Mouse (Mus musculus) forebrain, embryonic 11.5 days (tissue): Measurements from ENCODE around the gene Coq2. TPM values are rescaled to one million over a fixed set of nuclear protein-coding genes. Genes with fewer than 3 reads are reported as not detected.

ENCODE experiments used
- ATAC-seq: fragments of 200-750 bp; cut with Nextera tagmentation; replicated peaks from 2 replicates; pipeline ENCODE4 v1.8.0; 2017; ENCODE audit warnings: moderate TSS enrichment; ENCODE audit not compliant: low FRiP score
- DNase-seq: peaks from one replicate; pipeline ENCODE4 v3.0.0-alpha.2; 2017; ENCODE audit warnings: low spot score
- H3K27ac ChIP-seq: fragments of 300-500 bp; sonication (generic); 2 replicates; pipeline ENCODE4 v1.5.1; 2014; ENCODE audit warnings: low read depth, low read length
- H3K27me3 ChIP-seq: fragments of 300-500 bp; sonication (generic); 2 replicates; pipeline ENCODE4 v1.6.1; 2014; ENCODE audit warnings: mild to moderate bottlenecking, low read length, mixed read lengths; ENCODE audit not compliant: control insufficient read depth, insufficient read depth
- H3K36me3 ChIP-seq: fragments of 300-500 bp; sonication (generic); 2 replicates; pipeline ENCODE4 v1.6.1; 2014; ENCODE audit warnings: mild to moderate bottlenecking, low read length, moderate library complexity, mixed read lengths; ENCODE audit not compliant: control insufficient read depth, insufficient read depth
- H3K4me1 ChIP-seq: fragments of 300-500 bp; sonication (generic); replicated peaks from 2 replicates; pipeline ENCODE4 v1.6.1; 2014; ENCODE audit warnings: low read length, mixed read lengths; ENCODE audit not compliant: control insufficient read depth, insufficient read depth
- H3K4me2 ChIP-seq: fragments of 300-500 bp; sonication (generic); 2 replicates; pipeline ENCODE4 v1.6.1; 2014; ENCODE audit warnings: low read depth, mild to moderate bottlenecking, low read length, moderate library complexity, mixed read lengths; ENCODE audit not compliant: severe bottlenecking
- H3K4me3 ChIP-seq: fragments of 300-500 bp; sonication (generic); 2 replicates; pipeline ENCODE4 v1.5.1; 2014; ENCODE audit warnings: low read depth, low read length
- H3K9ac ChIP-seq: fragments of 300-500 bp; sonication (generic); 2 replicates; pipeline ENCODE4 v1.6.1; 2014; ENCODE audit warnings: low read length
- H3K9me3 ChIP-seq: fragments of 300-500 bp; sonication (generic); 2 replicates; pipeline ENCODE4 v1.6.1; 2016; ENCODE audit warnings: low read length, mixed read lengths; ENCODE audit not compliant: control insufficient read depth
- WGBS: fragments of 180-500 bp; shearing (Covaris S2); extraction: QIAGEN DNeasy Blood & Tissue Kit; methylation state at CpG from one replicate; pipeline ENCODE4 v1.1.7; 2014; 5-methylcytosine and 5-hydroxymethylcytosine counted together
- polyA plus RNA-seq: library from polyadenylated mRNA; unstranded; fragments of >200 nt; fragmentation: Nextera tagmentation; extraction: Ambion mirVana; gene quantifications from 2 replicates; pipeline ENCODE4 v1.2.1, GENCODE M21; 2014

Gene Coq2
- polyA plus RNA-seq, 1 experiment from 2014 or later, result 50.8 TPM

GRCm38 (mm10) chr5:100702325-100702724 lies 27.4 kb upstream of the Coq2 start:
- DNase-seq (no peak), ATAC-seq (no peak)
- Histone ChIP-seq H3K9ac (no peak overlapping the region), H3K27ac (no peak overlapping the region), H3K4me3 (no peak overlapping the region), H3K9me3 (no peaks in the 10 kb centered on the region), H3K4me2 (no peak overlapping the region), H3K36me3 (no peaks in the 10 kb centered on the region), H3K27me3 (no peaks in the 10 kb centered on the region), H3K4me1 (no peaks in the 10 kb centered on the region)
- WGBS, result 85% methylated on average over 3 of the region's 3 CpGs

GRCm38 (mm10) chr5:100700861-100701620 lies 26.1 kb upstream of the Coq2 start:
- ATAC-seq, result no peak

GRCm38 (mm10) chr5:100697886-100698285 lies 22.9 kb upstream of the Coq2 start:
- Histone ChIP-seq H3K9me3 (no peaks in the 10 kb centered on the region), H3K27me3 (no peaks in the 10 kb centered on the region), H3K4me1 (no peaks in the 10 kb centered on the region), H3K36me3 (no peaks in the 10 kb centered on the region), H3K4me2 (no peak overlapping the region), H3K27ac (no peak overlapping the region), H3K9ac (no peak overlapping the region), H3K4me3 (no peak overlapping the region)
- ATAC-seq (no peak), DNase-seq (no peak)
- 75% methylated on average over 2 of the region's 2 CpGs for WGBS

More at GRCm38 (mm10) chr5:100700861-100701620, 26.1 kb upstream of the Coq2 start:
- H3K36me3 ChIP-seq, result no peaks in the 10 kb centered on the region
- H3K27ac ChIP-seq, result no peak overlapping the region
- no peaks in the 10 kb centered on the region for H3K9me3 ChIP-seq
- no peaks in the 10 kb centered on the region for H3K4me1 ChIP-seq
- WGBS, result 92% methylated on average over 12 of the region's 13 CpGs
- H3K4me2 ChIP-seq, result no peak overlapping the region
- DNase-seq, result no peak
- H3K27me3 ChIP-seq, result no peaks in the 10 kb centered on the region
- no peak overlapping the region for H3K9ac ChIP-seq
- H3K4me3 ChIP-seq, result no peak overlapping the region

GRCm38 (mm10) chr5:100697398-100697797 lies 22.5 kb upstream of the Coq2 start:
- no peak overlapping the region for H3K4me3 ChIP-seq
- no peaks in the 10 kb centered on the region for H3K9me3 ChIP-seq
- no peaks in the 10 kb centered on the region for H3K4me1 ChIP-seq
- 70% methylated on average over 2 of the region's 2 CpGs for WGBS
- H3K9ac ChIP-seq, result no peak overlapping the region
- H3K36me3 ChIP-seq, result no peaks in the 10 kb centered on the region
- H3K27ac ChIP-seq, result no peak overlapping the region
- ATAC-seq (no peak), DNase-seq (no peak)
- no peak overlapping the region for H3K4me2 ChIP-seq
- no peaks in the 10 kb centered on the region for H3K27me3 ChIP-seq

GRCm38 (mm10) chr5:100685631-100686030 lies 10.7 kb upstream of the Coq2 start:
- Histone ChIP-seq H3K4me1 (no peaks in the 10 kb centered on the region), H3K27me3 (no peaks in the 10 kb centered on the region), H3K4me2 (no peak overlapping the region), H3K4me3 (no peak overlapping the region), H3K9me3 (no peaks in the 10 kb centered on the region), H3K36me3 (no peaks in the 10 kb centered on the region), H3K27ac (no peak overlapping the region), H3K9ac (no peak overlapping the region)
- DNase-seq (no peak), ATAC-seq (no peak)
- 70% methylated on average over 4 of the region's 4 CpGs for WGBS

GRCm38 (mm10) chr5:100680542-100680933 lies 5.6 kb upstream of the Coq2 start:
- H3K9ac ChIP-seq, result no peak overlapping the region
- H3K9me3 ChIP-seq, result no peaks in the 10 kb centered on the region
- H3K36me3 ChIP-seq, result no peaks in the 10 kb centered on the region
- H3K27me3 ChIP-seq, result no peaks in the 10 kb centered on the region
- H3K27ac ChIP-seq, result no peak overlapping the region
- DNase-seq (no peak), ATAC-seq (no peak)
- H3K4me1 ChIP-seq, result no peaks in the 10 kb centered on the region
- WGBS, result 78% methylated on average over 6 of the region's 6 CpGs
- H3K4me3 ChIP-seq, result no peak overlapping the region
- no peak overlapping the region for H3K4me2 ChIP-seq

- 72% methylated on average over 18 of the region's 18 CpGs for WGBS
- H3K4me1 ChIP-seq, result no peaks in the 10 kb centered on the region
- H3K4me2 ChIP-seq, result no peak overlapping the region
- H3K27ac ChIP-seq, result no peak overlapping the region
- ATAC-seq (no peak), DNase-seq (no peak)
- H3K4me3 ChIP-seq, result no peak overlapping the region
- no peak overlapping the region for H3K9ac ChIP-seq
- no peaks in the 10 kb centered on the region for H3K27me3 ChIP-seq
- no peaks in the 10 kb centered on the region for H3K36me3 ChIP-seq
- H3K9me3 ChIP-seq, result no peaks in the 10 kb centered on the region
Measured at GRCm38 (mm10) chr5:100679911-100680541, 5.1 kb upstream of the Coq2 start.

GRCm38 (mm10) chr5:100673745-100674486 lies 1.0 kb downstream of the Coq2 start:
- ATAC-seq (peak; percentile 96), DNase-seq (peak; percentile 94)
- H3K27me3 ChIP-seq, result no peaks in the 10 kb centered on the region
- H3K4me1 ChIP-seq, result peaks cover 3% of the 10 kb centered on the region; the same call in 1 of the 2 replicates
- H3K27ac ChIP-seq, result no peak overlapping the region
- H3K36me3 ChIP-seq, result no peaks in the 10 kb centered on the region
- H3K9ac ChIP-seq, result peak overlapping the region; percentile 87
- H3K4me2 ChIP-seq, result peak overlapping the region; percentile 86
- no peaks in the 10 kb centered on the region for H3K9me3 ChIP-seq
- WGBS, result under 1% methylated on average over 71 of the region's 71 CpGs
- H3K4me3 ChIP-seq, result peak overlapping the region; percentile 75
